Mouse (Mus musculus): ENCODE measurements around the gene Mto1. TPM values are rescaled to one million over a fixed set of nuclear protein-coding genes. Genes with fewer than 3 reads are reported as not detected.

Gene Mto1
- 24.4 and 26.0 TPM in 2 replicates for polyA plus RNA-seq (2015; fragmentation: Nextera tagmentation; extraction: Ambion mirVana)

DNA sequence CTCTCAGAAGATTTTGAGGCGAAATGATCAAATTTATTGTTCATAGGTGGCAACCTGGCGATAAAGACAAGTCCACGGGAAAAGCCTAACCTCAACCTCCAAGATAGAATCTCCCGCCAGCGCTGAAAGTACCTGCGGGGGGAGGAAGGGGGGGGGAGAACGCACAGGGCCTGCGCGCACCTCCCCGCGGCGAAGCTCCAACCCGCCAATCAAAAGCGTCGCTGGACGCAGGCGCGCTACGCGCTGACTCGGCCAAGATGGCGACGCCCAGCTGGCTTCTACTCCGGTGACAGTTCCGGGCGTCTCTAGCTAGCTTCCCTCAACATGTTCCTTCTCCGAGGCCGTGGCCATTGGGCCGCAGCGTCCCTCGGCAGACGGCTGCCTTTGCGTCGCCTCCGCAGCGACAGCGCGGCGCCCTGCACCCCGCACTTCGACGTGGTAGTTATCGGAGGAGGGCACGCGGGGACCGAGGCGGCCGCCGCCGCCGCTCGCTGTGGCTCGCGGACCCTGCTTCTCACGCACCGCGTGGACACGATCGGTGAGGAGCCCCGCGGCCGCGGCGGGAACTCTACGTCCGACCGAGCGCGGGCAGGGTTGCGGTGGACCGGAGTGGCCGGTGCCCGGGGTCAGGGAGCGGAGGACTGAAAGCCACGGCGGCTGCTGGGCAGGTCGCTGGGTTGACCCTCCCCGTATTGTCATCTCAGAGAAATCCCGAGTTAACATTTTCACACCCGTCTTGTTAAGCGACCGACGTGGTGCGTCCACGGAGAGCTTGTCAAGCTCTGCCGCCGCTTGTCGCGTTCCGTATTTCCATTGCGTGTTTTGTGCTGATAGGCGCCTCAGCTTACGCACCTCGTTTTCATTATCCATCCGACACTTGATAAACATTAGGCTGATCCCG is at the start of gene Mto1, which contains the start of gene Gm17324:
Mto1 (plus strand) TSS at position 236 of the 901 bp plus-strand sequence.
Gm17324 (minus strand) TSS at position 814 of the 901 bp plus-strand sequence.
- H3K4me1 ChIP-seq (ENCODE audit: control insufficient read depth, insufficient read depth, low read length), result peaks cover 11% of the 10 kb centered on the region
- peak within 1 kb of the TSS; percentile 92 for H3K9ac ChIP-seq (ENCODE audit: low read length)
- H3K4me2 ChIP-seq (ENCODE audit: low read depth, low read length), result peak within 1 kb of the TSS; percentile 66
- H3K27ac ChIP-seq (ENCODE audit: low read length), result peak within 1 kb of the TSS; percentile 90
- peaks cover 4% of the 10 kb centered on the region; the same call in 1 of the 2 replicates for H3K36me3 ChIP-seq (ENCODE audit: control insufficient read depth, insufficient read depth, low read length)
- no peaks in the 10 kb centered on the region; the same call in 1 of the 2 replicates for H3K27me3 ChIP-seq (ENCODE audit: control insufficient read depth, insufficient read depth, low read length)
- H3K4me3 ChIP-seq (replicated peaks; ENCODE audit: low read length), result peak within 1 kb of the TSS; percentile 81
- under 1% methylated on average over 96 of the region's 96 CpGs for WGBS
- H3K9me3 ChIP-seq (replicated peaks; ENCODE audit: control insufficient read depth, low read length), result no peaks in the 10 kb centered on the region
- ATAC-seq (ENCODE audit: insufficient read depth, low FRiP score), result peak; percentile 97

DNA sequence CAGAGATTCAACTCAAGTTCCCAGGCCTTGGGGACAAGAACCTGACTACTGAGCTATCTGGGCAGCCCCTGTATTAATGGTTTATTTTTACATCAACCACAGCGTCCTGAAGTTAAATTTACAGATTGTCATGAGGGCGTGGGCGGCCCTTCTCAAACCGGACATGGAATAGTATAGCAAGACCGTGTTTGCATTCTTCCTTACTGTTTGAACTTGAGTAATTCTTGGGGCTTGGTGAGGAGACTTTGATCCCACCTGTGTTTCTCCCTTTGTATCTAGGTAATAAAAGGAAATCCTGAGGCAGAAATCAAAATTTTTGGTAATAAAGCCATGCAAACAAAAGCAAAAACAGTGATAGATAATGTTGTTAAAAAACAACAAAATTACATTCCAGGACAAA is 47.4 kb upstream of the Mto1 start:
- WGBS, result 61% methylated on average over 5 of the region's 5 CpGs

DNA sequence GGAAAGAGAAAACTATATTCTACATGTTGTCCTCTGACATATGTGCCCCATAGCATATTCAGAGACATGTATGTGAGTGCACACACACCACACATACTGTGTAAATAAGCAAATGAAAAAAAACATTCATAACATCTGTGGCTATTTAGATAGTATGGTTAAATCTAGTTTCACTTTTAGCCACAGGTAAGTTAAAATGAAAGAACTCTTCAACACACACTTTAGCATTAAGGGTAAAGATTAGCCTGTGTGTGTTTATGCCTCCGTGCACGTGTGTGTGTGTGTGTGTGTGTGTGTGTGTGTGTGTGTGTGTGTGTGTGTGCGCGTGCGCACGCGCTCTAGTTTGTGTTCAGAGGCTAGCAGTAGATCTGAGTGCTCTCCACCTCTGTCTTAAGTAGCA is 46.4 kb upstream of the Mto1 start:
- 91% methylated on average over 7 of the region's 7 CpGs for WGBS
- no peak for ATAC-seq (ENCODE audit: insufficient read depth, low FRiP score)
- H3K27ac ChIP-seq (ENCODE audit: low read length), result no peak overlapping the region
- no peaks in the 10 kb centered on the region for H3K4me1 ChIP-seq (ENCODE audit: control insufficient read depth, insufficient read depth, low read length)
- peaks cover 5% of the 10 kb centered on the region for H3K27me3 ChIP-seq (ENCODE audit: control insufficient read depth, insufficient read depth, low read length)
- no peaks in the 10 kb centered on the region for H3K36me3 ChIP-seq (ENCODE audit: control insufficient read depth, insufficient read depth, low read length)
- no peak overlapping the region for H3K4me3 ChIP-seq (replicated peaks; ENCODE audit: low read length)
- no peak overlapping the region for H3K4me2 ChIP-seq (ENCODE audit: low read depth, low read length)
- no peaks in the 10 kb centered on the region for H3K9me3 ChIP-seq (replicated peaks; ENCODE audit: control insufficient read depth, low read length)
- H3K9ac ChIP-seq (ENCODE audit: low read length), result no peak overlapping the region

More for the DNA sequence above, 47.4 kb upstream of the Mto1 start:
- Histone ChIP-seq H3K9ac (ENCODE audit: low read length) (no peak overlapping the region), H3K9me3 (replicated peaks; ENCODE audit: control insufficient read depth, low read length) (no peaks in the 10 kb centered on the region), H3K4me2 (ENCODE audit: low read depth, low read length) (no peak overlapping the region), H3K27me3 (ENCODE audit: control insufficient read depth, insufficient read depth, low read length) (peaks cover 14% of the 10 kb centered on the region), H3K27ac (ENCODE audit: low read length) (no peak overlapping the region), H3K4me3 (replicated peaks; ENCODE audit: low read length) (no peak overlapping the region), H3K36me3 (ENCODE audit: control insufficient read depth, insufficient read depth, low read length) (no peaks in the 10 kb centered on the region), H3K4me1 (ENCODE audit: control insufficient read depth, insufficient read depth, low read length) (peaks cover 4% of the 10 kb centered on the region)
- no peak for ATAC-seq (ENCODE audit: insufficient read depth, low FRiP score)

DNA sequence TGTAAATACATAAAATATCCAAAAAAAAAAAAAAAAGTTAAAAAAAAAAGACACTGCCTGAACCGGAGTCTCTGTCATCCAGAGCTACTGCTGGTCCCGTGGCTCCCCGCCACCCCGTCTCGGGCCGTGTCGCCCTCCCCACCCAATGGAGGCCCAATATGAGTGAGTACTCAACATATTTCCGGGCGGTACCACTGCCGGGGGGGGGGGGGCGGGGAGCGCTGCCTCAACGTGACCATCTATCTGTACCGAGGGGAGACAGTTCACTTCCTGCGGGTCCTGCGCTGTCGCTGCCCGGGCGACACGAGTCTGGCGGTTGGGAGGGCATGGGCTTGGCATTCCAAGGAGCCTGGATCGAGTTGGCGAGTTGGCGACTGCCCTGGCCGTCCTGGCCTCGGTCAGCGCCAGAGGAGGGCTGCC is 20.6 kb upstream of the Mto1 start:
- ATAC-seq (ENCODE audit: insufficient read depth, low FRiP score), result no peak
- Histone ChIP-seq H3K4me2 (ENCODE audit: low read depth, low read length) (peak overlapping the region; percentile 62), H3K27ac (ENCODE audit: low read length) (no peak overlapping the region), H3K4me3 (replicated peaks; ENCODE audit: low read length) (peak overlapping the region; percentile 39), H3K9me3 (replicated peaks; ENCODE audit: control insufficient read depth, low read length) (no peaks in the 10 kb centered on the region), H3K9ac (ENCODE audit: low read length) (peak overlapping the region; percentile 56), H3K36me3 (ENCODE audit: control insufficient read depth, insufficient read depth, low read length) (no peaks in the 10 kb centered on the region), H3K4me1 (ENCODE audit: control insufficient read depth, insufficient read depth, low read length) (no peaks in the 10 kb centered on the region), H3K27me3 (ENCODE audit: control insufficient read depth, insufficient read depth, low read length) (no peaks in the 10 kb centered on the region)
- WGBS, result 19% methylated on average over 23 of the region's 27 CpGs

DNA sequence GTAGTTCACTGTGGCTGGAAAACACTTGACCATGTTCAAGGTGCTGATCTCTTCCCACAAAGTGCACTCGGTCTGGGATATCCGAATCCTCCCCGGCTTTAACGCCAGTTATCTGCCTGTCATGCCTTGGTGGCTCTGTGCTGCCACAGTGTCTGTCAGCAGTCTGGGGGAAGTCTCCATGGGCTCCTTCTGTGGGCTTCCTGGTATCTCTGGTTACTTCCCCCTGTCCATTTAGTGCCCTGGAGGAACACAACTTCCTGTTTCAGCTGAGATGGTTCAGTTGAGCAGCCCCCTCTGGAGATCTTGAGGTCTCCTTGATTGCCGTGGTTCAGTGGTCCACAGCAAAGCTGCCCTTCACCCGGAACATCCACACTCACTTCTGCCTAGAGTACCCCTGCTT is 19.8 kb upstream of the Mto1 start:
- Histone ChIP-seq H3K27ac (ENCODE audit: low read length) (no peak overlapping the region), H3K9me3 (replicated peaks; ENCODE audit: control insufficient read depth, low read length) (no peaks in the 10 kb centered on the region), H3K4me1 (ENCODE audit: control insufficient read depth, insufficient read depth, low read length) (no peaks in the 10 kb centered on the region), H3K9ac (ENCODE audit: low read length) (no peak overlapping the region), H3K4me3 (replicated peaks; ENCODE audit: low read length) (no peak overlapping the region), H3K27me3 (ENCODE audit: control insufficient read depth, insufficient read depth, low read length) (no peaks in the 10 kb centered on the region), H3K4me2 (ENCODE audit: low read depth, low read length) (no peak overlapping the region), H3K36me3 (ENCODE audit: control insufficient read depth, insufficient read depth, low read length) (no peaks in the 10 kb centered on the region)
- WGBS, result 82% methylated on average over 6 of the region's 6 CpGs
- ATAC-seq (ENCODE audit: insufficient read depth, low FRiP score), result no peak

DNA sequence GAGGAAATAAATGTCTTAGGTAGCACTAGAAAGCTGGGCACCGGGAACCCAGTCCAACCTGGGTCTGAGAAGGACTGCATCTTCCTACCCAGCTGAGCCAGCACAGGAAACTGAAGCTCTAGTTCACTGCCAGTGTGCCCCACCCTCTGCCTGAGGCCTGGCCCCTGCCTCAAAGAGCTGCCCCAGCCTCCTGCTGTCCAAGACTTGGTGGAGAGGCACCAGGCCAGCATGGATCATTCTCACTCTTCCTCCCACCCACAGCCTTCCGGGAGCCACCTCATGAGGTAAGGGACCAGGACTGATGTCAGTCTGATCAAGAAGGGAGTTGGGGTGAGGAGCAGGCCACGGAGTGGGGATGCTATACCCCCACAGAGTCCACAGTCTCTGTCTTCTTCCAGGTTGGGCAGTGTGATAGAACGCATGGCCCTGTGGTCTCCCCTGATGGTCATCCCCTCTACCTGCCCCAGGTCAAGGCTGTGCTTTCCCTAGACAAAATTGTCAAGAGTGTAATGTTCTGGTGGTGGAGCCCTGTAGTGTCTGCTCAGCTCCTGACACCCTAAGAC is 19.1 kb upstream of the Mto1 start:
- H3K9me3 ChIP-seq (replicated peaks; ENCODE audit: control insufficient read depth, low read length), result no peaks in the 10 kb centered on the region
- H3K36me3 ChIP-seq (ENCODE audit: control insufficient read depth, insufficient read depth, low read length), result no peaks in the 10 kb centered on the region
- H3K27ac ChIP-seq (ENCODE audit: low read length), result no peak overlapping the region
- H3K27me3 ChIP-seq (ENCODE audit: control insufficient read depth, insufficient read depth, low read length), result no peaks in the 10 kb centered on the region
- 79% methylated on average over 4 of the region's 4 CpGs for WGBS
- H3K9ac ChIP-seq (ENCODE audit: low read length), result no peak overlapping the region
- H3K4me1 ChIP-seq (ENCODE audit: control insufficient read depth, insufficient read depth, low read length), result no peaks in the 10 kb centered on the region
- ATAC-seq (ENCODE audit: insufficient read depth, low FRiP score), result peak; percentile 50
- no peak overlapping the region for H3K4me3 ChIP-seq (replicated peaks; ENCODE audit: low read length)
- H3K4me2 ChIP-seq (ENCODE audit: low read depth, low read length), result no peak overlapping the region

DNA sequence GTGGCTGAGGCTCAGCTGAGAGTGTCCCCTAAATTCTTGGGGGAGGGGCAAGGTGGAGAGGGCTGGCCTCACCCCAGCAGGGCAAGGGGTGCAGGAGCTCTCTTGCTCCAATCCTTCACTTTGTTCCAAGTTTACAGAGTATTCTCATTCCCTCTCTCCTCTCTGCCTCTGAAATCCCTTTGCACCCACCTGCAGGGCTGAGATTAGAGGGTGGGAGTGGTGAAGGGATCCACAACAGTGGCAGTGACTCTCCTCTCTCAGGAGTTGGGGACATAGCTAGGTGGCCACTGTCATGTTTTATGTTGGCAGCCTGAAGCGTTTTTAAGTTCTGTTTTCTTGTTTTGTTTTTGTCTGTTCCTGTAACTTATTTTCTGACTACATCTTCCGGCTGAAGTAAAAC is 18.5 kb upstream of the Mto1 start:
- Histone ChIP-seq H3K36me3 (ENCODE audit: control insufficient read depth, insufficient read depth, low read length) (no peaks in the 10 kb centered on the region), H3K4me2 (ENCODE audit: low read depth, low read length) (no peak overlapping the region), H3K9ac (ENCODE audit: low read length) (no peak overlapping the region), H3K27me3 (ENCODE audit: control insufficient read depth, insufficient read depth, low read length) (no peaks in the 10 kb centered on the region), H3K4me3 (replicated peaks; ENCODE audit: low read length) (no peak overlapping the region), H3K4me1 (ENCODE audit: control insufficient read depth, insufficient read depth, low read length) (no peaks in the 10 kb centered on the region), H3K27ac (ENCODE audit: low read length) (no peak overlapping the region), H3K9me3 (replicated peaks; ENCODE audit: control insufficient read depth, low read length) (no peaks in the 10 kb centered on the region)
- ATAC-seq (ENCODE audit: insufficient read depth, low FRiP score), result no peak
- 61% methylated on average over 2 of the region's 2 CpGs for WGBS

DNA sequence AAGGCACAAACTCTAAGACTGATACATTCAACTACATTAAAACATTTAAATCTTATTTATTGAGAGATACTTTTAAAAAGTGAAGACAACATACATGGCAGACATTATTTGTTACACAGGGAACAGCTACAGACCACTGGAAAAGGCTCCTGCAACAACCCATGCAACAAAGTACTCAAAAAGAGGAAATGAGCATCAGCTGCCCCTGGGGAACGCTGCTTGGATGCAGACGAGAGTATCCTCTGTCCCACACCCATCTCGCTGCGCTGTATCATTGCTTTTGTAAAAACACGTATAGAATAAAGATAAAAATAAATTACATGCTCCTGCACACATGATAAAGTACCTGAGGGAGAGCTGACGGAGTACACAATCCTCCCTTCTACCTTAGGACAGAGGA is 17.5 kb upstream of the Mto1 start:
- WGBS, result 64% methylated on average over 6 of the region's 6 CpGs
- Histone ChIP-seq H3K27me3 (ENCODE audit: control insufficient read depth, insufficient read depth, low read length) (no peaks in the 10 kb centered on the region), H3K27ac (ENCODE audit: low read length) (no peak overlapping the region), H3K4me2 (ENCODE audit: low read depth, low read length) (no peak overlapping the region), H3K9ac (ENCODE audit: low read length) (no peak overlapping the region), H3K4me1 (ENCODE audit: control insufficient read depth, insufficient read depth, low read length) (no peaks in the 10 kb centered on the region), H3K36me3 (ENCODE audit: control insufficient read depth, insufficient read depth, low read length) (no peaks in the 10 kb centered on the region), H3K4me3 (replicated peaks; ENCODE audit: low read length) (no peak overlapping the region), H3K9me3 (replicated peaks; ENCODE audit: control insufficient read depth, low read length) (no peaks in the 10 kb centered on the region)
- no peak for ATAC-seq (ENCODE audit: insufficient read depth, low FRiP score)

DNA sequence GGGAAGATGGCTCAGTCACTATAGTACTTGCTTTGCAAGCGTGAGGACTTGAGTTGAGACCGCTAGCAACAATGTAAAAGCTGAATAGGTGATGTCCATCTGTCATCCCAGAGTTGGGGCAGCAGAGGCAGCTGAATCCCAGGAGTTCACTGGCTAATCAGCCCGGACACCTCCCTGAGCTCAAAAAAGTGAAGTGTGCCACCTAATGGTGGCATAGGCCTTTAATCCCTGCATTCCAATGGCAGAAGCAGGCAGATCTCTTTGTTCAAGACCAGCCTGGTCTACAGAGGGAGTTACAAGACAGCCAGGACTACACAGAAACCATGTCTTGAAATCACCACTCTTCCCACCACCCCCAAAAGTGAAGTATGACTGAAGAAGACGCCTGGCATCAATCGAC is 15.5 kb upstream of the Mto1 start:
- WGBS, result 90% methylated on average over 5 of the region's 5 CpGs
- Histone ChIP-seq H3K27ac (ENCODE audit: low read length) (no peak overlapping the region), H3K9ac (ENCODE audit: low read length) (no peak overlapping the region), H3K4me1 (ENCODE audit: control insufficient read depth, insufficient read depth, low read length) (no peaks in the 10 kb centered on the region), H3K4me3 (replicated peaks; ENCODE audit: low read length) (no peak overlapping the region), H3K9me3 (replicated peaks; ENCODE audit: control insufficient read depth, low read length) (no peaks in the 10 kb centered on the region), H3K4me2 (ENCODE audit: low read depth, low read length) (no peak overlapping the region), H3K36me3 (ENCODE audit: control insufficient read depth, insufficient read depth, low read length) (no peaks in the 10 kb centered on the region), H3K27me3 (ENCODE audit: control insufficient read depth, insufficient read depth, low read length) (no peaks in the 10 kb centered on the region)
- no peak for ATAC-seq (ENCODE audit: insufficient read depth, low FRiP score)

All from stomach, embryonic 16.5 days (tissue).